Mouse (Mus musculus) liver, adult (tissue): ENCODE results near the gene Kcnb1.

ENCODE experiments used
- GATA4 ChIP-seq: IDR thresholded peaks from 2 replicates; pipeline ENCODE4 v1.6.1; 2014; ENCODE audit warnings: mild to moderate bottlenecking, low read length; ENCODE audit not compliant: insufficient replicate concordance

Kcnb1 gene

DNA sequence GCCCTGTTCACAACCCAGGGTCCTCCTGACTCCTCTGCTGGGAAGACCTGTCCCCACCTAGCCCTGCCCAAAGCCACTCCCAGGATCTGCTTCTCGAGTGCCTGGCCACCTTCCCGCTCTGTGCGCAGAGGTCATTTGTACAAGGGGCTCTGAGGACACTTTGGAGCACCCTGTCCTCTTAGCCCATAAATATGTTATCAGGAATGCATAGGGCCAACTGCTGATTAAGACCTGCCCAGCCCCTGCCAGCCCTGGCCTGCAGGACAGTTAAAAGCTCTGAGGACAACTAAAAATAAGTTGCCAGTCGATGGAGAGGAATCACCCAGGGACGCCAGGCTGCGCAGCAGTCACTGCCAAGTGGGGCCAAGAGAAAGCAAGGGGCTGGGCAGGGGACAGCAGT is 22.6 kb upstream of the Kcnb1 start:
- no peak for TF ChIP-seq GATA4

DNA sequence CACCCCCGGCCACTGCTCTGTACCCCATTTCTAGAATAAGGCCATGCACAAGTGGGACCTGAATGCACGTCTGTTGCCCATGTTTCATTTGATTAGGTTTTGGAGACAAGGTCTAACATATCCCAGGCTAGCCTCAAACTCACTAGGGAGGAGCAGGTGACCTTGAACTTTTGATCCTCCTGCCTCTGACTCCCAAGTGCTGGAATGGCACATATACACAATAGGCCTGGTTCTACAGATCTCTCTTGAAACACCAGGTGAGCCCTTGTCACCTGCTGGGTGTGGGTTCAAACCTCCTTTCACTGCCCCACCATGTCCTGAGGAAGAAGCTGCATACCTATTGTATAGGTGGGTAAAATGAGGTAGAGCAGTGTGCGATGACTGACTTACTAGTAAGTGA is 22.1 kb upstream of the Kcnb1 start:
- TF ChIP-seq GATA4, result no peak

GRCm38 (mm10) chr2:167209900-167210299 is 19.9 kb upstream of the Kcnb1 start:
- TF ChIP-seq GATA4, result no peak

GRCm38 (mm10) chr2:167208984-167209383 is 19.0 kb upstream of the Kcnb1 start:
- TF ChIP-seq GATA4, result peak; percentile 52; the same call in 1 of the 2 replicates

DNA sequence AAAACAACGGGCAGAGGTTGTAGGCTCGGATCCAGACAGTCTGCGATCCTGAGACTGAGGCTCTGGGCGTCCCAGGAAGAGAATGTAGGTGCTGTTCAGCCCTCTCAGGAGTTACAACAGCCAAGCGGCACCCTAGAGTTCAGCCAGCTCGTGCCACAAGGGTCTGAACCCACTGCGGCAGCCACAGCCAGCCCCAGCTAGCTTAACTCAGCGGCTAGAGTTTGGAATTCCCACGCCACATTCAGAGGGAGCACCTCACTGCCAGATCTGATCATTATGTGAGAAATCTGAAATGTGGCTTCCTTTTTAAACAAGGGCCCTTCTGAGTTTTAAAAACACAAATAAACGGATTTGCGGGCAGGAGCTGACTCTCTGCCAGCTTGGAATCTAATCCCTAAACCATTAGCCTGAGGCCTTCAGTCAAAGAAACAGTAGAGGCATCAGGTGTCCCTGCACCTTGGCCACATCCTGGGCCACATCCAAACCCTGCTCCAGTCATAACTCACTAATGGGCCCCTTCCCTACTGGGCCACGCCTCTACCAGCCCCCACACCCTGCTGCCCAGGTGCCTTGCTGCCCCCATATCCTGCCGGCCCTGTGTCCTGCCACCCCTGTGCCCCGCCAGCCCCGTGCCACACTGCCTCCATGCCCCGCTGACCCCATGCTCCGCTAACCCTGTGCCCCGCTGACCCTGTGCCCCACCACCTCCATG is 16.1 kb upstream of the Kcnb1 start:
- no peak for TF ChIP-seq GATA4

- TF ChIP-seq GATA4, result no peak
Observed at GRCm38 (mm10) chr2:167203505-167204166, 13.7 kb upstream of the Kcnb1 start.

- no peak for TF ChIP-seq GATA4
Observed at GRCm38 (mm10) chr2:167201463-167202291, 11.7 kb upstream of the Kcnb1 start.

DNA sequence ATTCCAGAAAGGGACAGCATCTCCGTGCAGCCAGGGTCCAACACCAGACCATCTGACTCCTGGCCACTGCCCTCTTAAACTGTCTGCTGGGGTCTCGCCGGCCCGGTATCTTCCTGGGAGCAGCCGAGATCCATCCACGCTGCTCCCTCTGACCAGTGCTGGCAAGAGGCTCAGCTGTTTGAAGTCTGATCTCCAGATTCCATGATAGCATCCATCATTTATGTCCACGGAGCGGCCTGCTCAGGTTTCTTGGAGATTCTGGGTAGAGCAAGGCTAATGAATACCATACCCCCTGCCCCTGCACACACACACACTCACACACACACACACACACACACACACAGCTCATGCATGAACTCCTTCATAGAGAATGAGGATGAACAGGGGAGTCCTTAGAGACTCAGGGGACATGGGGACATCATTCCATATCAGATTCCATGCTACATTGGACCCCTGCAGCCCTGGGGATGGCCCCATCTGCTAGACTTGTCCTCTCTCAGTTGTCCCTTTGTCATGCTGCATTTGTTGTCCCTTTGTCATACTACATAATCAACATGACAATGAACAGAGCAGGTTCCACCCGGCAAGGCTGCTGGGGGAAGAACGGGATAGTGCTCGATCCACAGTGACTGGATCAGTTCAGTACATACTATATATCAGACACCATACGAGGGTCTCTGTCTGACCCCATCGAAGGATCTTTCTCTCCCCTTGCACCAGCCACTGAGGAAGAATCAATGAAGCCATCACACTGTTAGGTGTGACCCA is 8.9 kb upstream of the Kcnb1 start:
- TF ChIP-seq GATA4, result no peak

DNA sequence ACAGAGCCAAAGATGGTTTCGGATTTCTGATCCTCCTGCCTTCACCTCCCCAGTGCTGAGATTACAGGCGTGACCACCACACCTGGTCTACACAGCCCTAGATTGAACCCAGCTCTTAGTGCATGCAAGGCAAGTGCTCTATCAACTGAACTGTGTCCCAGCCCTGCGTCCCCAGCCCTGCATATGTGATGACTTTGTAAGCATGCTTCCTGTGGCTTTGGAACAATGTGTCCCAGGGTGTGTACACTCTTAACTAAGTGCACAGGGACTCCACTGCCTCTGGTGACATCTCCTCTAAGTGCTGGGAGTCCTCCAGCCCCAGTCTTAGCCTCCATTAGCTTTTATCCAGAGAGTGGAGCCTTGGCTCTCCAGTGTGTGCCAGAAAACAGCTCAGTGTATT is 3.4 kb upstream of the Kcnb1 start:
- no peak for TF ChIP-seq GATA4

GRCm38 (mm10) chr2:167189291-167190075 is 472 bp downstream of the Kcnb1 start:
- no peak for TF ChIP-seq GATA4

- TF ChIP-seq GATA4, result no peak
Observed at GRCm38 (mm10) chr2:167188315-167189207, 1.4 kb downstream of the Kcnb1 start.

DNA sequence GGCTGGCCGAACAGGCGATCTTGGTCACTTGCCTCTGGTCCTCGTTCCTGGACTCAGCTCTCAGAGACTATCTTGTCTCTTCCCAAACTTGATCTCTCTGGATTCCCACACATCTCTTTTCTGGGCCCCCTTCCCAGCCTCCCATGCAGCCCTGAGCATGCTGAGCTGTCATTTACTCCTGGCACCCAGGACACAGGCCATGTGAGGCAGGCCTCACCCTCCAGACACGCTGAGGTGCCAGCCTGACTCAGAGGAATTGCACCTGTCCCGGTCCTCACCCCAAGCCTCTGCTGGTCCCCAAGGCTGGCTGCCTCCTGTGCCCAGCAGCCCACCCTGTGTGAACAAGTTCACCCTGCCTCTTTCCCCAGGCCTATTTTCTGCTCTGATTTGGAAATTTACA is 2.8 kb downstream of the Kcnb1 start:
- TF ChIP-seq GATA4, result no peak

DNA sequence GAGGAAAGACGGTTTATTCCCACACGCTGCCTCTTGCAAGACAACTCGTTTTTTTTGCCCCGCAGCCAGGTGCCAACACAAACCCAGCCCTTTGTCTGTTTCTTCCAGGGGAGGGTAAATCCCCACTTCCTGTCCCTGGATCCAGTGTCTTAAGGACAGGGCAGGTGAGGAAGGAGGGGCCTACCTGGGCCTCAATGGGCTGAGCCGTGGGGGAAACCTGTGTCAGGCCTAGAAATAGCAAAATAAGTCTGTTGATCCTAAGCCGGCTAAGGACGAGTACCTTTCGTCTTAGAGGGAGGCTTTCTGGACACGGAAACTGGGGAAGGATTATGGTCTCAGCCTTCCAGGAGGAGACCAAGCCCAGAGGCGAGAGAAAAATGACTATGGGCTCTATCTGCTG is 3.4 kb downstream of the Kcnb1 start:
- TF ChIP-seq GATA4, result no peak
